Mouse (Mus musculus) ES-Bruce4 (cell line): ENCODE results near the gene Tlr9. TPM values are rescaled to one million over a fixed set of nuclear protein-coding genes. Genes with fewer than 3 reads are reported as not detected.

Experiments
- H3K27ac ChIP-seq: 2 replicates; pipeline ENCODE4 v1.5.1; 2012; ENCODE audit warnings: low read length, inconsistent platforms; ENCODE audit not compliant: insufficient read depth
- H3K27me3 ChIP-seq: 2 replicates; pipeline ENCODE4 v1.6.1; 2012; ENCODE audit warnings: mild to moderate bottlenecking, low read length, inconsistent platforms; ENCODE audit not compliant: control insufficient read depth, poor library complexity, insufficient read depth, severe bottlenecking
- H3K36me3 ChIP-seq: 2 replicates; pipeline ENCODE4 v1.6.1; 2012; ENCODE audit warnings: inconsistent platforms, mild to moderate bottlenecking, low read length, moderate library complexity; ENCODE audit not compliant: control insufficient read depth, poor library complexity, insufficient read depth, severe bottlenecking
- H3K4me1 ChIP-seq: one replicate; pipeline ENCODE4 v1.8.1; 2011; ENCODE audit warnings: low read length; ENCODE audit not compliant: control insufficient read depth, insufficient read depth
- H3K4me3 ChIP-seq: 2 replicates; pipeline ENCODE4 v1.5.1; 2011; ENCODE audit warnings: low read depth, mild to moderate bottlenecking, low read length
- H3K9ac ChIP-seq: 2 replicates; pipeline ENCODE4 v1.6.1; 2012; ENCODE audit warnings: low read depth, mild to moderate bottlenecking, inconsistent platforms; ENCODE audit not compliant: poor library complexity, severe bottlenecking
- H3K9me3 ChIP-seq: replicated peaks from 2 replicates; pipeline ENCODE4 v1.6.1; 2012; ENCODE audit warnings: mild to moderate bottlenecking, low read length, inconsistent platforms; ENCODE audit not compliant: control insufficient read depth, poor library complexity, insufficient read depth, severe bottlenecking
- CTCF ChIP-seq: IDR thresholded peaks from one replicate; pipeline ENCODE4 v1.8.1; 2011; ENCODE audit warnings: low read depth, low read length
- EP300 ChIP-seq: IDR thresholded peaks from 2 replicates; pipeline ENCODE4 v1.6.1; 2011; ENCODE audit warnings: low read depth, low read length; ENCODE audit not compliant: insufficient read depth
- POLR2A ChIP-seq: IDR thresholded peaks from one replicate; pipeline ENCODE4 v1.8.1; 2011; ENCODE audit warnings: low read length; ENCODE audit not compliant: insufficient read depth
- polyA plus RNA-seq: library from polyadenylated mRNA; stranded (reverse); fragments of >200 nt; gene quantifications from 2 replicates; pipeline ENCODE4 v1.2.4, GENCODE M21; 2011; ENCODE audit warnings: low read depth; ENCODE audit not compliant: missing spikeins, insufficient read depth, insufficient read length

Gene Tlr9
- polyA plus RNA-seq, 1 experiment: not detected

DNA sequence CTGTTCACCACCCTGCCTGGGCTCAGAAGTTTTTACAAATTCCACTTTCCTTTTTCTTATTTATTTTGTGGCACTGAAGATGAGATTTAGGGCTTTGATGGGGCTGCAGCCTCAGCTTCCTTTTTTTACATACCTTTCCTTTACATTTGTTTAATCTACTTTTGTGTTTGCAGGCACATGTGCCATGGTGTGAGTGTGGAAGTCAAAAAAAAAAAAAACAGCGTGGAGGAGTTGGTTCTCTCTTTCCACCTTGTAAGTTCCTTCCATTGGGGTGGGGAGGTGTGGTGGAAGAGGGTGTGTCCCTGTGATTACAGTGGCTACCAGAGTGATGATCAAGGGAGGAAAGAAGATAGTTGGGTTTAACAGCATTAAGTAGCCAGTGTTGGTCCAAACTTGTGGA, 53.4 kb downstream of the Tlr9 start:
- H3K27ac ChIP-seq: no peak overlapping the region
- no peaks in the 10 kb centered on the region for H3K27me3 ChIP-seq
- TF ChIP-seq EP300 (no peak), POLR2A (no peak), CTCF (no peak)
- H3K4me3 ChIP-seq: no peak overlapping the region
- H3K9me3 ChIP-seq: no peaks in the 10 kb centered on the region
- no peaks in the 10 kb centered on the region for H3K36me3 ChIP-seq
- H3K9ac ChIP-seq: no peak overlapping the region
- H3K4me1 ChIP-seq: no peaks in the 10 kb centered on the region

Other genes with a start within 250 kb of the Tlr9 start
- gene Col6a4, start 125.8 kb upstream of the Tlr9 start, polyA plus RNA-seq: 0.15 TPM in 1 of 2 replicates, not detected in the other
- gene Glyctk, start 64.5 kb upstream of the Tlr9 start, polyA plus RNA-seq: 0.97 and 1.1 TPM in 2 replicates
- 118 and 122 TPM in 2 replicates for gene Wdr82, start 51.7 kb upstream of the Tlr9 start, polyA plus RNA-seq
- gene Ppm1m, start 22.9 kb upstream of the Tlr9 start, polyA plus RNA-seq: 23.2 and 23.4 TPM in 2 replicates
- 27.3 and 36.7 TPM in 2 replicates for gene Twf2, start 19.5 kb upstream of the Tlr9 start, polyA plus RNA-seq
- 39.8 and 41.9 TPM in 2 replicates for gene Alas1, start 26.1 kb downstream of the Tlr9 start, polyA plus RNA-seq
- gene Poc1a, start 58.5 kb downstream of the Tlr9 start, polyA plus RNA-seq: 24.1 and 24.3 TPM in 2 replicates
- 22.4 and 22.6 TPM in 2 replicates for gene Dusp7, start 146.0 kb downstream of the Tlr9 start, polyA plus RNA-seq
- 237 and 294 TPM in 2 replicates for gene Rpl29, start 206.9 kb downstream of the Tlr9 start, polyA plus RNA-seq
- gene Acy1, start 215.7 kb downstream of the Tlr9 start, polyA plus RNA-seq: 33.9 and 36.0 TPM in 2 replicates
- 6.7 and 7.5 TPM in 2 replicates for gene Abhd14b, start 224.9 kb downstream of the Tlr9 start, polyA plus RNA-seq
- gene Abhd14a, start 225.1 kb downstream of the Tlr9 start, polyA plus RNA-seq: 35.1 and 35.5 TPM in 2 replicates
- gene Pcbp4, start 230.7 kb downstream of the Tlr9 start, polyA plus RNA-seq: 99.2 and 115 TPM in 2 replicates
- gene Gpr62, start 243.3 kb downstream of the Tlr9 start, polyA plus RNA-seq: 0.30 and 0.44 TPM in 2 replicates